Mouse (Mus musculus) heart, postnatal 0 days (tissue): ENCODE measurements around the gene Rft1. TPM values are rescaled to one million over a fixed set of nuclear protein-coding genes. Genes with fewer than 3 reads are reported as not detected.

Source experiments
- ATAC-seq: fragments of 200-750 bp; cut with Nextera tagmentation; 2 replicates; pipeline ENCODE4 v1.8.0; 2017; ENCODE audit warnings: low read depth, moderate number of reproducible peaks, moderate library complexity; ENCODE audit not compliant: insufficient read depth
- DNase-seq: peaks from one replicate; pipeline ENCODE4 v3.0.0-alpha.2; 2016; ENCODE audit warnings: low spot score
- H3K27ac ChIP-seq: fragments of 300-500 bp; sonication (generic); 2 replicates; pipeline ENCODE4 v1.5.1; 2014; ENCODE audit warnings: low read depth, mild to moderate bottlenecking
- H3K27me3 ChIP-seq: fragments of 300-500 bp; sonication (generic); 2 replicates; pipeline ENCODE4 v1.6.1; 2014; ENCODE audit warnings: low read length, mixed read lengths; ENCODE audit not compliant: control insufficient read depth, insufficient read depth
- H3K36me3 ChIP-seq: fragments of 300-500 bp; sonication (generic); replicated peaks from 2 replicates; pipeline ENCODE4 v1.6.1; 2014; ENCODE audit warnings: low read length, mixed read lengths; ENCODE audit not compliant: control insufficient read depth, insufficient read depth
- H3K4me1 ChIP-seq: fragments of 300-500 bp; sonication (generic); 2 replicates; pipeline ENCODE4 v1.6.1; 2014; ENCODE audit warnings: antibody characterized with exemption; ENCODE audit not compliant: control insufficient read depth, insufficient read depth
- H3K4me2 ChIP-seq: fragments of 300-500 bp; sonication (generic); 2 replicates; pipeline ENCODE4 v1.6.1; 2014; ENCODE audit warnings: low read depth, mild to moderate bottlenecking, low read length, moderate library complexity
- H3K4me3 ChIP-seq: fragments of 300-500 bp; sonication (generic); 2 replicates; pipeline ENCODE4 v1.5.1; 2014; ENCODE audit warnings: low read depth, low read length
- H3K9ac ChIP-seq: fragments of 300-500 bp; sonication (generic); replicated peaks from 2 replicates; pipeline ENCODE4 v1.6.1; 2014; ENCODE audit warnings: low read depth, low read length, mixed read lengths
- H3K9me3 ChIP-seq: fragments of 300-500 bp; sonication (generic); replicated peaks from 2 replicates; pipeline ENCODE4 v1.6.1; 2016; ENCODE audit warnings: low read length; ENCODE audit not compliant: control insufficient read depth
- CTCF ChIP-seq: IDR thresholded peaks from 2 replicates; pipeline ENCODE4 v1.5.1; 2016; ENCODE audit warnings: antibody characterized with exemption, control low read depth, low read depth
- EP300 ChIP-seq: IDR thresholded peaks from 2 replicates; pipeline ENCODE4 v1.6.1; 2016; ENCODE audit warnings: antibody characterized with exemption, low read depth
- WGBS: fragments of 180-500 bp; shearing (Covaris S2); extraction: QIAGEN DNeasy Blood & Tissue Kit; methylation state at CpG from one replicate; pipeline ENCODE4 v1.1.7; 2014; 5-methylcytosine and 5-hydroxymethylcytosine counted together
- polyA plus RNA-seq: library from polyadenylated mRNA; unstranded; fragments of >200 nt; fragmentation: Nextera tagmentation; extraction: Ambion mirVana; gene quantifications from 2 replicates; pipeline ENCODE4 v1.2.1, GENCODE M21; 2015
- total RNA-seq: library from RNA; depleted of rRNA; stranded (reverse); fragments of >200 nt; gene quantifications from 2 replicates; pipeline ENCODE4 v1.2.3, GENCODE M21; 2014; ENCODE audit warnings: low replicate concordance

Gene Rft1
- total and polyA plus RNA-seq, 2 experiments from 2014 or later, result 10.4 to 13.3 TPM

DNA sequence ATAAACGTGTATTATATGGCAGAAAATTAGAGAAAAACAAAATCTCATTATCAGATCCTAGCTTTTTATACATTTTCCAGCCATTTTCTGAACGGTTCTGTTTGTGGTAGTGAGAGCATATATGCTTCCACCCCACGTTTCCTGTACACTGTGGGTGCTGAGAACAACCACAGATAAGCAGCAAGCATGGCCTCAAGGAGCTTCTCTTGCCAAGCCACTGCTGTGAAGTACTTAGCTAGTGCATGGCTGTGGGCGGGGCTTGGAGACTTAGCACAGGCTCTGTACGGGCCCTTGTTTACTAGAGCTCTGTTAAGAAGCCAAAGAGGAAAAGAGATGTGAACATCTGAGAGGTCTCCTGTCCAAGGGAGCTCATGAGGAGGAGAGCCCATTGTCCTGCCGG lies 20.8 kb downstream of the Rft1 start:
- TF ChIP-seq CTCF (no peak), EP300 (no peak)
- Histone ChIP-seq H3K9ac (no peak overlapping the region), H3K27ac (no peak overlapping the region), H3K9me3 (no peaks in the 10 kb centered on the region), H3K27me3 (no peaks in the 10 kb centered on the region), H3K4me1 (no peaks in the 10 kb centered on the region), H3K4me2 (no peak overlapping the region), H3K36me3 (peaks cover 67% of the 10 kb centered on the region), H3K4me3 (no peak overlapping the region)
- no peak for DNase-seq
- WGBS, result 50% methylated on average over 6 of the region's 6 CpGs
- ATAC-seq, result no peak

DNA sequence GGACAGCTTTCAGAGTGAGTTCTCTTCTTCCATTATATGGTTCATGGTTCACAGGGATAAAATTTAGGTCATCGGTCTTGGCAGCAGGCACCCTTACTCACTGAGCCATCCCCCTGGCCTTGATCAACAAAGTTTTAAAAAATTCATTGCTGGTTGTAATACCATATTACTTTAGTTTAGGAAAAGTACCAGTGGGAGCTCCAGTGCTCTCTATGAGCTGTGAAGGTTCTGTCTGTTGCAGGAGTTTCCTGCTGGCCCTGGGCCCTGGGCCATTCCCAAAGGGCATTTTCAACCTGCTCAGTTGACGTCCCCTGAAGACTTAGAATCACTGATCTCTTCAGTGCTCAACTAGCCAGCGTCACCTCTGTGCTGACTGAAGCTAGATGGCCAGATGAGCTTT lies 28.0 kb downstream of the Rft1 start:
- no peak overlapping the region for H3K4me3 ChIP-seq
- WGBS, result 88% methylated on average over 3 of the region's 3 CpGs
- no peak overlapping the region for H3K9ac ChIP-seq
- peaks cover 66% of the 10 kb centered on the region for H3K36me3 ChIP-seq
- no peak overlapping the region for H3K4me2 ChIP-seq
- no peaks in the 10 kb centered on the region for H3K27me3 ChIP-seq
- no peak overlapping the region for H3K27ac ChIP-seq
- no peaks in the 10 kb centered on the region for H3K9me3 ChIP-seq
- DNase-seq (no peak), ATAC-seq (no peak)
- TF ChIP-seq CTCF (no peak), EP300 (no peak)
- H3K4me1 ChIP-seq, result no peaks in the 10 kb centered on the region

DNA sequence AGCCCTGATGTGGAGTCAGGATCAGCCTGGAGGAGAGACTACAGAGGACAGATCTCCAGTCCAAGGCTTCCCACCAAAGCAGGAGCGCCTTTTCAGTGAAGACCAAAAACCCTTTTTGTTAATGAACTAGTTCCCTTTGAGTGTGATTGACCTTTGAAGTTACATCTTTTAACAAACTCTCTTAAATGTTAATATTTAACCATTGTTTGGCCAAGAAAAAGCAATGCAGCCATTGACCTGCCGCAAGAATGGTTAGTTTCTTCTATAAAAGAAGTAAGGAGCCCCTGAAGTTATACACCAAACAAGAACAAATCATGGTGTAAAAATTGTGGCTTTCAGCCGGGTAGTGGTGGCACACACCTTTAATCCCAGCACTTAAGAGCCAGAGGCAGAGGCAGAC lies 36.5 kb downstream of the Rft1 start:
- WGBS, result 93% methylated on average over 3 of the region's 3 CpGs
- Histone ChIP-seq H3K4me1 (peaks cover 7% of the 10 kb centered on the region), H3K4me2 (no peak overlapping the region), H3K27me3 (no peaks in the 10 kb centered on the region), H3K27ac (no peak overlapping the region), H3K4me3 (no peak overlapping the region), H3K9ac (no peak overlapping the region), H3K36me3 (peaks cover 25% of the 10 kb centered on the region; the same call in 1 of the 2 replicates), H3K9me3 (no peaks in the 10 kb centered on the region)
- DNase-seq (no peak), ATAC-seq (no peak)
- TF ChIP-seq EP300, result no peak
- no peak for TF ChIP-seq CTCF

DNA sequence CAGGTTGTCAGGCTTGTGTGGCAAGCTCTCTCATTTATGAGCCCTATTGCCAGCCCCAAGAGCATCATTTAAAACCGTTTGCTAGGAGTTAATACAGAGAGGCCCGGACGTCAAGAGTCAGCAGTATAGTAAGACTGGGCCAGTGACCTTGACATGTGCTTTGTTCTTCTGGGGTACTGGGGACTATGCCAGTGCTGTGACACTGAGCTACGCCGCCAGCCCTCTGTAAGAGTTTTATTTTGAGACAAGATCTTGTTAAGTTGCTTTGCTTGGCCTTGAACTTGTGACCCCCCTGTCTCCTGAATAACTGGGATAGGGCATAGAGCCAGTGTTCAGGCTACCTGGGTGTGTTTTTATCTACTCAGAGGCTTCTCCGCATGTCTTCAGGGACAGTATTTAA lies 38.3 kb downstream of the Rft1 start:
- DNase-seq (no peak), ATAC-seq (no peak)
- H3K27ac ChIP-seq, result no peak overlapping the region
- WGBS, result 67% methylated on average over 6 of the region's 6 CpGs
- H3K9me3 ChIP-seq, result no peaks in the 10 kb centered on the region
- H3K36me3 ChIP-seq, result peaks cover 20% of the 10 kb centered on the region; the same call in 1 of the 2 replicates
- no peak overlapping the region for H3K9ac ChIP-seq
- H3K4me3 ChIP-seq, result no peak overlapping the region
- peaks cover 11% of the 10 kb centered on the region for H3K4me1 ChIP-seq
- no peak overlapping the region for H3K4me2 ChIP-seq
- no peaks in the 10 kb centered on the region for H3K27me3 ChIP-seq
- no peak for TF ChIP-seq EP300
- TF ChIP-seq CTCF, result no peak

DNA sequence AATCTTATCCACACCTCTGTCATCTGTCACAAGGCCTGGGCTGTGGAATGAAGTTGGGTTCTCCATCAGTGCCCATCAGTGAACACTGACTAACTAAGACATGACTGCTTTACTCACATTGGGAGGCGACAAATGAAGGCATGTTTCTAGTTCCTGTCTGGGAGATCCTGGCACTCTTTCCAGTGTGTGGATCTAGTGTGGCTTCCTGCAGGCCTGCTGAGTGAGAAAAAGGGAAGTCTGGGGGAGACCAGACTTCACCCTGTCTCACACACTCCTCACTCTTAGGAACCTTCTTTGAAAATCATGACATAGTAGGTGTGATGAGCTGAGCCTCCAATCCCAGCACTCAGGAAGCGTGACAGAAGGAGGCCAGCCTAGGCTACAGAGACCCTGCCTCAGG lies 40.6 kb downstream of the Rft1 start:
- peaks cover 15% of the 10 kb centered on the region; the same call in 1 of the 2 replicates for H3K36me3 ChIP-seq
- WGBS, result 84% methylated on average over 2 of the region's 2 CpGs
- DNase-seq, result no peak
- TF ChIP-seq EP300, result no peak
- TF ChIP-seq CTCF, result no peak
- peaks cover 11% of the 10 kb centered on the region for H3K4me1 ChIP-seq
- no peak overlapping the region for H3K9ac ChIP-seq
- H3K27me3 ChIP-seq, result no peaks in the 10 kb centered on the region
- H3K4me2 ChIP-seq, result no peak overlapping the region
- H3K9me3 ChIP-seq, result no peaks in the 10 kb centered on the region
- ATAC-seq, result no peak
- H3K27ac ChIP-seq, result no peak overlapping the region
- no peak overlapping the region for H3K4me3 ChIP-seq

DNA sequence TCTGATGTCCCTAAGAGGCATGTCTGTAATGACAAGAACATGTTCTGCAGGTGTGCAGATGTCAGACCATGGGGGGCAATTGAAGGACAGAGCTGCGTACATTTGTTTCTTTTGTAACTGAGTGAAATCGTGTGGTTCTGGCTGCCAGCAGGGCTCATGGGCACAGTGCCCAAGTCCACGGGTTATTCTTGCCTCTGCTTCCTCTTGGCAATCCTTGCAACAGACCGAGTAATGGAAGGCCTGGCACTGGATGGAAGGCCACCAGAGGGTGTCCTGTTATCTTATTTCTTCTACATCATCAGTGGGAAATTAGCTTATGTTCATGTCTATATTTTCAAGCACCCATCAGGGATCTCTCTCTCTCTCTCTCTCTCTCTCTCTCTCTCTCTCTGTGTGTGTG lies 41.4 kb downstream of the Rft1 start:
- no peak overlapping the region for H3K4me3 ChIP-seq
- 0 out of 2 replicates have a peak overlapping the region, but pooled peaks have one; percentile 18 for H3K27ac ChIP-seq
- no peaks in the 10 kb centered on the region for H3K27me3 ChIP-seq
- TF ChIP-seq CTCF (peak; percentile 33; the same call in 1 of the 2 replicates), EP300 (no peak)
- H3K9ac ChIP-seq, result no peak overlapping the region
- DNase-seq, result peak; percentile 58
- H3K36me3 ChIP-seq, result peaks cover 7% of the 10 kb centered on the region; the same call in 1 of the 2 replicates
- peak; percentile 70; the same call in 1 of the 2 replicates for ATAC-seq
- WGBS, result 10% methylated on average over 4 of the region's 4 CpGs
- H3K4me1 ChIP-seq, result peaks cover 11% of the 10 kb centered on the region
- no peak overlapping the region for H3K4me2 ChIP-seq
- no peaks in the 10 kb centered on the region for H3K9me3 ChIP-seq
